Mouse (Mus musculus) natural killer cell, adult 2 months (primary cell): ENCODE measurements around the gene Slc25a13.

Experiments
- DNase-seq, 2 experiments: peaks; one replicate each; pipeline ENCODE4 v3.0.0; 2022; ENCODE audit warnings: low spot score in 2 of 2

Gene Slc25a13

GRCm38 (mm10) chr6:6112767-6113528, 104.0 kb downstream of the Slc25a13 start:
- DNase-seq = no peak

DNA sequence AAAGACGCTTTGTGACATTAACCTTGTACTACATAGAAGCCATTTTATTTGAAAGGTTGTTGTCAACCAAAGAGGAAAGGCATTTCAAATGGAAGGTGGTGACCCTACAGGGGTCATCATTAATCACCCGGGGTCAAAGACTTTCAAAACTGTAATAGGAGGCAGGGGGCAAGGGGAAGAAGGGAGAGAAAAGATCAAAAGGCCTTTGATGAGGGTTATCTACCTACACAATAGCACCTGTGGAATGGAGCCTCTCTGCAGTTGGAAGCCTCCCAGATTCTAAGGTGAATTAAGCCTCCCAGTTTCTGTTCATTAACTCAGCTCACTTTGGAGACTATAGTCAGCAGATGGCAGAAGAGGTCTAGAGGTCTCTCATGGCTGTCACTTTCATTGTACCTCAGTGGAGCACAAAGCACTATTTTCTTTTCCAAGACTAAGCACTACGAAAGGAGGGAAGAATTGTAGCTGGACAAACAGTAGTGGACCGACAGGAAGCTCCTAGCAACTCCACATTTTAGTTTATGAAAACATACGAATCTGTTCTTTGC, 109.5 kb downstream of the Slc25a13 start:
- DNase-seq = no peak

DNA sequence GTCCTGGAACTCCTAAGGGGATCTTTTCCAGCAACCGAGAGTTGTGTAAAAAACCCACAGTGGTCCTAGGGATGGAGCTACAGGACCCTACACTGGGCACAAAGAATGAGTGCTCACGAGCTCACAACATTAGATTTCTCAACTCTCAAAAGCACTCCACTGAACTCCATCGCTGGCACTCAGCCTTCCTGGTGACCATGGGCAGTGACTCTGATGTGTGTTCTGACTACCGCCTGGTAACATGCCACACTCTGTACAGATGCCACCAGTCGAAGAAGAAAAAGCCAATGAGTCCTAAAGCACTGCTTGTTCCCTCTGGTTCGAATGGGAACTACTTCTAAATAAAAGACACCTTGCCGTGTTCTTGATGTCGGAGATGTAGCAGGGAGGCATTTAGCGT, 111.4 kb downstream of the Slc25a13 start:
- no peak for DNase-seq

- no peak for DNase-seq
Observed at GRCm38 (mm10) chr6:6103469-6103868, 113.5 kb downstream of the Slc25a13 start.

- no peak for DNase-seq
Observed at GRCm38 (mm10) chr6:6101605-6102004, 115.4 kb downstream of the Slc25a13 start.

DNA sequence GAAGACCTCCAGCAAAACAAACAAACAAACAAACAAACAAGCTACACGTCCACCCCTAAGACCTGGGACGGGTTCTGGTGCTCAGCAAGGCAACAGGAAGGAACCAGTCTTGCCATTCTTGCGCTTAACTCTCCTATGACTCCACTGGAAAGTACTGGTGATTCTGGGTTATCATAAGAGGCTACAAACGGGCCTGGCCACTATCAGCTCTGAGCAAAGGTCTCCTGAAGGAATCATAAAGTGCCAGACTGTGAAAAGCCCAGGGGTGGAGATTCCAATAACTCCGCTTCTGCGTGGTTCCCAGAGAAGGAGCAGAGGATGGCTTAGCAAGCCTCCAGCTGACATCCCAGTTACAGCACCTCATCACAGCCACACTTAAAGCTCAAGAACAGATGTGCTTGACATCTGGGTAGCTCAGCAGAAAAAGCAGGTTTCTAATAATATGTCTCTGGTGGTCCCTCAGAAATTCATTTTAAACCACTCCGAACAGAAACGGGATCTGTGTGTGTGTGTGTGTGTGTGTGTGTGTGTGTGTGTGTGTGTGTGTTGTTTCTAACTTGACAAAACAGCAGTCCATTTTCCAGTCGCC, 116.0 kb downstream of the Slc25a13 start:
- DNase-seq = no peak

GRCm38 (mm10) chr6:6093978-6094377, 123.0 kb downstream of the Slc25a13 start:
- no peak for DNase-seq

DNA sequence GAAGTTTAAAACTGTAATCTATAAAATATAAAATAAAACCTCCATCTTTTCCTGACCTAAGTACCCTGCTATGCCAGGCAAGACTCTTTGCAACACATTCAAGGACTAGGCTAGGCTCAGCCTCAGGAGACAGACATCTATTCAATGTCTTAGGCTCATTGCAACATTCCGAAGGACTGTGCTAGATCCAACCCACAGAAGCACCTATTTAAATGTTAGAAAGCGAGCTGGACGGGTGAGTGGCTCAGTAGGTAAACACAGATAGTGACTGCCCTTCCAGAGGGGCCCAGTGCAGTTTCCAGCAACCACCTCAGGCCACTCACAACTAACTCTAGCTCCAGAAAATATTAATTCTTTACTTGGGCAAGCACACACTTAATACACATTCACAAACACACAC, 123.5 kb downstream of the Slc25a13 start:
- no peak for DNase-seq

- no peak for DNase-seq
Observed at GRCm38 (mm10) chr6:6092497-6092896, 124.5 kb downstream of the Slc25a13 start.

GRCm38 (mm10) chr6:6091016-6091415, 126.0 kb downstream of the Slc25a13 start:
- no peak for DNase-seq

- DNase-seq = no peak
Observed at GRCm38 (mm10) chr6:6088151-6088550, 128.8 kb downstream of the Slc25a13 start.

DNA sequence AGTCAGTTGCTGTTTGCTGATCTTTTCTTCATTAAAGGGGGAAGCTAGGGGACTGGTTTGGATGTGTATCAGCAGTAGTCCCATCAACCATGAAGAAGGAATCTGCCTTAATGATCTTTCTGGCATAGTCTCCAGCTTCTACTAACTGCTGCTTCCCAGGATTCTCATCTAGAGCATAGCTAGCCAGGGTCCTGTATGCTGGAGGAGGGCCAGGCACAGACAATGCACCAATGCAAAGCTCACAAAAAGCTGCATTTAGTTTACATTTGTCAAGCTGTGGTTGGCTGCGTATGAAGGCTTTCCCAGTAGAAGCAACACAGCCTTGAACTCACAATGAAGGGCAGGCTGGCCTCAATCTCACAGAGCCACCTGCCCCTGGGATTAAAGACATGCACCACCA, 136.5 kb downstream of the Slc25a13 start:
- no peak for DNase-seq

DNA sequence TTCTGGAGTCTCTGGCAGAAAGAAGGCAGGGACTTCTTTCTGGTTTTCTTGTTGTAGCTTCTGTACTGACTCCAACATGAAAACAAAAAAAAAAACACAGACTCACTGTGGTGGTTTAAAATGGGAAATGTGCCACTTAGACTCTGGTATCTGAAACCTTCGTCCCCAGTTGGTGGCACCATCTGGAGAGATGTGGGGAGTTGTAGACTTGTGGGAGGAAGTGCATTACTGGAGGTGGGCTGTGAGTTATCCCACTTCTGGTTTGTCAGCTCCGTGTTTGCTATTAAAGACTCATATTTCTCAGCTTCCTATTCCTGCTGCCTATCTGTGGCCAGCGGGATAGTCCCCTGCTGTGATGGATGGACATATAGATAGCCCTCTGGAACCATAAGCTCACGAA, 139.7 kb downstream of the Slc25a13 start:
- DNase-seq = no peak

DNA sequence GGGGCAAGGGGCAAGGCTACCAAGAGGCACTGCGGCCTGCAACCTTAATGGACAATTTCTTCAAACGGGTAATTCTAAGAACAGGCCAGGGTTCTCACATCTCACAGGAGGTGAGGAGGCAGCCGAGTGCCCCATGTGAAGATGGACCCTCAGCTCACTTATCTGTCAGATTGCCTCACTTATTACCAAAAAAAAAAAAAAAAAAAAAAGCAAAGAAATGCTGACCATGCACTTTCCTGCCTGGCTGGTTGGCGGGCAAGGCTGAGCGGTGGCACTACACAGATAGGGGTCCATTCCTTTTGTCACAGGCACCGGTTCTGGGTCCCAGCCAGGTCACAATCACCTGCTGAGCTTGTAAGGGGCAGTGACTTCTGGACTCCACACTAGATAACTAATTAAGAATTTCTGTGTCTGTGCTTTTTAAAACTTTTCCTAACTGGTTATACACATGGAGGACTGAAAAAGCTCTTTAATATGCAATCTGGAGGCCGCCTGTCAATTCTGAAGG, 141.0 kb downstream of the Slc25a13 start:
- DNase-seq = no peak

DNA sequence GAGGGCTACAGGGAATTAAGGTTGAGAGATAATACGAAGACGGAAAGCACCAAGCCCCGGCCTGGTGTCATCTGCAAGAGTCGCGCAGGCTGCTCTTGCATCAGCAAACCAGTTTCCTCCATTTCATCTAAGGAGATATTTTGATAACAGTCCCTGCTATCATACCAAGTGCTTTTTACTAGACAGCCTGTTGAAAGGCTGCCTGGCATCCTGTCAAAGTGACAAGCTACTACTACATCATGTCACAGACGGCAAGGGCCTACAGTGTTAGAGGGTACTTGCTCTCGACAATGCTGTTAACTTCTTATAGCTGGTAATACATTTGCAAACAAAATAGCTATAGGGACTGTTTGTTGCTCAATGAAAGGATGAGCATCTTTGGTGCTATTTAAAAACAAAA, 145.9 kb downstream of the Slc25a13 start:
- no peak for DNase-seq

DNA sequence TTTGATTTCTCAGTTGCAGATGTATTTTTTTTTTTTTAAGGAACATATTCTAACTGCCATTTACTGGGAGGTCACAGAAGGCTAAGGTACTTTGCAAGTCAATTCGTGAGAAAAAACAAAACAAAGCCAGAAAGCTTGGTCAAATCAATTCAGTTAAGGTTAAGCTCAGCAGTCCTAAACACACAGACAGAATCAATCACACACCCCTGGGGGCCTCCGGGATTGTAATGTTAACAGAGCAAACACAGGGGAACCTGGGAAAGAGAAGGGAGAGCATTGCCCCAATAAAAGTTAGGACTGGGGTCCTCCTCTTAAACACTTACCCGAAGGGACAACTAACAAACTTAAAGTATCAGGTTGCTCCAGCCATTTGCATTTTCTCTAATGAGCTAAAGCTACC, 147.0 kb downstream of the Slc25a13 start:
- no peak for DNase-seq

- no peak for DNase-seq
Observed at GRCm38 (mm10) chr6:6067201-6067600, 149.8 kb downstream of the Slc25a13 start.

- DNase-seq = no peak
Observed at GRCm38 (mm10) chr6:6058548-6058947, 158.4 kb downstream of the Slc25a13 start.

- no peak for DNase-seq
Observed at GRCm38 (mm10) chr6:6053946-6054345, 163.0 kb downstream of the Slc25a13 start.

DNA sequence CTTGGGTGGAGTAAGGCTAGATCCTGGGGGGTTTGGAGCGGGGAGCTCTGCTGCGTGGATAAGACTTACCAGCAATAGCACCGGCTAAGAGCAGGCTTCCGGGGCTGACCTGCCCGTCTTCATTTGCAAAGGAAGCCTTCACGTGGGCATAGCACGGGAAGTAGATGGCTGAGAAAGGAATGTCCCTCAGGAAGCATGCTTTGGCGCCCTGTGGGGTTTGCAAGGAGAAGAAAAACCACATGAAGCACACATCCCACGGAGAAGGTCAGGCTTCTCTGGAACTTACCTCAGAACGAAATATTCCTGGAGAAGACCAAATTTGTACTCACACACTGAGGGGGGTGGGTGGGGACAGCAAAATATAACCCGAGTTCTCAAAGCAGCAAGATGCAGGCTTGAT, 164.3 kb downstream of the Slc25a13 start:
- DNase-seq = no peak

GRCm38 (mm10) chr6:6046729-6047424, 170.1 kb downstream of the Slc25a13 start:
- no peak for DNase-seq

DNA sequence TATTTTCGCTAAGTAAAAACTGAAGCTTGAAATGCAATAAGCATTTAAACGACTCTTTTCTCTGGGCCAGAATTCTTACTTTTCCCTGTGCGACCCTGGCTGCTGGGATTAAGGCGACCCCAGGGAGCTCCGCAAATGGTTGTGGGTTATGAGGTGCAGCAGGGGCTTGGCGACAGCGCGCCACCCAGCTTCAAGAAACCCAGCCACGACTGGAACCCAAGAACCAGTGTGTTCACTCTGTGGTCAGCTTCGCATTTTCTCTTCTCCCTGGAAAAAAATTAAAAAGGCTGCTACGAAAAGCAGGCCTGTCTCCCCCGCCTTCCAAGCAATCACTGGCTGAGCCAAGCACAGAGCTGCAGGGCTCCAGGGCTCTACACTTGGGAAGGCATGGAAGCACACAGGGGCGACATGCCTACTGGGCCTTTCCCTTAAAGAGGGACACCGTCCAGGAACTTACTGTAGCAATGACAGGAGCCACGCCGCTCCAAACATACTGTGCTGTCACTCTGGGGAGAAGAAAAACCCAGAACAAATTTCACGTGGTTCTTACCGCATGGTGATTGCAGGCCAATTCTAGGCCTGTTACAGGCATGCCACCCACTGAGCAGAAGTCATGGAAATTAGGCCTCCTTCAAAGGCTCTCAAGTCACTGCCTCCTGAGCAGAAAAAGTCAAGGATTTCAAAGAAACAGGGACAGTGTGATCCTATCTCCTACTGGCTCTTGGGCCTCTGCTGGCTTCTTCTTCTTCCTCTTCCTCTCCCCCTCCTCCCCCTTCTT, 178.0 kb downstream of the Slc25a13 start:
- DNase-seq = no peak
